Mouse (Mus musculus): ENCODE measurements at regions not wholly inside any gene's neighbourhood (a gene's known extent, or its start where the extent isn't known, plus 50 kb on each side); places are given as distances from the start of the nearest gene placed in this dataset.

DNA sequence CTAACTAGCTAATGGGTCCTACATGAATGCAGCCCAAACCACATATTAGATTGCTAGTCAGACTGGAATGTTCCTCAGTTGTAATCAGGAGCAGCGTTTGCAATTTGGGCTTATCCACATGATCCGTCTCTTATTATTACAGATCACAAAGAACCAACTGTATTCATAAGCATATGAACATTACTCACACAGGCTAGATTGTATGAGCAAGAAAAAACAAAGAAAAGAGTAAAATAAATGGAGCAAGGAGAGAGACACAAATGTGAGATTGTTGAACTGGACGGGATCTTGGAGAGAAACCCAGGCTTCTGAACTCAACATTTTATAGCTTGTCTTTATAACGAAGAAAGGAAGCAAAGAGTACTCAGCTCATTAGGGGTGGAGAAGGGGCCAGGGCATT is 148.0 kb upstream of the Dusp10 start:
- TF ChIP-seq GABPA (IDR thresholded peaks at IDR 0.05; ENCODE audit: low read depth, low read length) (no peak), ZMIZ1 (IDR thresholded peaks at IDR 0.05; ENCODE audit: low read depth, low read length) (no peak), CHD1 (IDR thresholded peaks at IDR 0.05; ENCODE audit: low read depth, low read length) (no peak), SIN3A (IDR thresholded peaks at IDR 0.05; ENCODE audit: low read length) (no peak), JUND (IDR thresholded peaks at IDR 0.05; ENCODE audit: low read depth, low read length) (no peak), KAT2A (conservative IDR thresholded peaks at IDR 0.05; ENCODE audit: low read depth, low read length) (no peak), SMC3 (IDR thresholded peaks at IDR 0.05; ENCODE audit: low read depth, low read length) (no peak), MAFK (IDR thresholded peaks at IDR 0.05; ENCODE audit: borderline replicate concordance, low read depth, low read length) (no peak), BHLHE40 (IDR thresholded peaks at IDR 0.05; ENCODE audit: borderline replicate concordance, low read depth, low read length) (no peak), TCF12 (IDR thresholded peaks at IDR 0.05; ENCODE audit: low read depth, low read length) (no peak), MYB (IDR thresholded peaks at IDR 0.05; ENCODE audit: low read depth, low read length) (no peak), HCFC1 (IDR thresholded peaks at IDR 0.05; ENCODE audit: low read depth, low read length) (no peak), E2F4 (IDR thresholded peaks at IDR 0.05; ENCODE audit: borderline replicate concordance, low read depth, low read length) (no peak), USF1 (IDR thresholded peaks at IDR 0.05; ENCODE audit: low read depth, low read length) (no peak)
- H3K36me3 ChIP-seq (ENCODE audit: control insufficient read depth in 1 of 2, insufficient read depth in 2 of 2, low read length in 2 of 2), result no peaks in the 10 kb centered on the region
- no peak overlapping the region for H3K4me3 ChIP-seq (ENCODE audit: control insufficient read depth in 1 of 2, insufficient read depth in 1 of 2, low read depth in 2 of 2, low read length in 2 of 2)
- no peak overlapping the region for H3K9ac ChIP-seq (ENCODE audit: control insufficient read depth, low read depth, low read length, poor library complexity, severe bottlenecking)
- no peaks in the 10 kb centered on the region for H3K79me2 ChIP-seq (ENCODE audit: control insufficient read depth, insufficient read depth, low read length, poor library complexity)
- no peaks in the 10 kb centered on the region for H3K27me3 ChIP-seq (ENCODE audit: control insufficient read depth in 1 of 2, insufficient read depth in 2 of 2, low read length in 2 of 2)
- DNase-seq (ENCODE audit: low read depth, low spot score), result no peak
- no peak overlapping the region for H3K27ac ChIP-seq (ENCODE audit: control insufficient read depth, low read depth, low read length)
- no peaks in the 10 kb centered on the region for H3K9me3 ChIP-seq (replicated peaks; ENCODE audit: insufficient read depth, low read length)
- H3K4me1 ChIP-seq (ENCODE audit: control insufficient read depth in 1 of 2, insufficient read depth in 2 of 2, low read length in 2 of 2), result no peaks in the 10 kb centered on the region

DNA sequence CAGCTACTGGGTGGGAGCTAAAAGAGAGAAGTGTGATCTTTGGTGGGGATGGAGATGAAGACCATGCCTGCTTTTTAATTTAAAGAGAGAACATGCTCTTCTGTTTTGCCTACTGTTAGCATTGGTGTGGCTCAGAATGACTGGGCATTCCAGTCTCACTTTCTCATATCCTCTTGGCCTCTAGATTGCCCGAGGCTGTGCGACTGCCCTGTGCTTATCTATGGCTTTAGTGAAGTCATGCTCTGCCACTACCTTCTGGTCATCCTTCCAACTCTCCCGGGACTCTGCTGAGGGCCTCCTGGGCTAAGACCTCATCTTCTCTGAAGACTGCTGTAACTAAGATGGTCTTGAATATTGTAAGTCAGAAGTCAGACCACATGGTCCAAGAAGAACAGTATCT is 147.5 kb upstream of the Dusp10 start:
- Histone ChIP-seq H3K9me3 (replicated peaks; ENCODE audit: insufficient read depth, low read length) (no peaks in the 10 kb centered on the region), H3K27me3 (ENCODE audit: control insufficient read depth in 1 of 2, insufficient read depth in 2 of 2, low read length in 2 of 2) (no peaks in the 10 kb centered on the region), H3K36me3 (ENCODE audit: control insufficient read depth in 1 of 2, insufficient read depth in 2 of 2, low read length in 2 of 2) (no peaks in the 10 kb centered on the region), H3K9ac (ENCODE audit: control insufficient read depth, low read depth, low read length, poor library complexity, severe bottlenecking) (no peak overlapping the region), H3K4me3 (ENCODE audit: control insufficient read depth in 1 of 2, insufficient read depth in 1 of 2, low read depth in 2 of 2, low read length in 2 of 2) (no peak overlapping the region), H3K79me2 (ENCODE audit: control insufficient read depth, insufficient read depth, low read length, poor library complexity) (no peaks in the 10 kb centered on the region), H3K27ac (ENCODE audit: control insufficient read depth, low read depth, low read length) (no peak overlapping the region), H3K4me1 (ENCODE audit: control insufficient read depth in 1 of 2, insufficient read depth in 2 of 2, low read length in 2 of 2) (no peaks in the 10 kb centered on the region)
- TF ChIP-seq MYB (IDR thresholded peaks at IDR 0.05; ENCODE audit: low read depth, low read length), result no peak
- TF ChIP-seq EP300 (IDR thresholded peaks at IDR 0.05; ENCODE audit: low read depth in 1 of 2, low read length in 2 of 2), result no peak
- TF ChIP-seq USF1 (IDR thresholded peaks at IDR 0.05; ENCODE audit: low read depth, low read length), result no peak
- TF ChIP-seq MAX (IDR thresholded peaks at IDR 0.05; ENCODE audit: low read length), result no peak
- TF ChIP-seq NELFE (IDR thresholded peaks at IDR 0.05; ENCODE audit: low read depth, low read length), result no peak
- no peak for TF ChIP-seq ZKSCAN1 (IDR thresholded peaks at IDR 0.05; ENCODE audit: low read depth, low read length)
- TF ChIP-seq GABPA (IDR thresholded peaks at IDR 0.05; ENCODE audit: low read depth, low read length), result no peak
- TF ChIP-seq ELF1 (IDR thresholded peaks at IDR 0.05; ENCODE audit: low read depth, low read length), result no peak
- TF ChIP-seq KAT2A (conservative IDR thresholded peaks at IDR 0.05; ENCODE audit: low read depth, low read length), result no peak
- TF ChIP-seq HCFC1 (IDR thresholded peaks at IDR 0.05; ENCODE audit: low read depth, low read length), result no peak
- TF ChIP-seq ZNF384 (IDR thresholded peaks at IDR 0.05; ENCODE audit: low read depth, low read length), result no peak
- TF ChIP-seq BHLHE40 (IDR thresholded peaks at IDR 0.05; ENCODE audit: borderline replicate concordance, low read depth, low read length), result no peak
- no peak for TF ChIP-seq TCF12 (IDR thresholded peaks at IDR 0.05; ENCODE audit: low read depth, low read length)
- TF ChIP-seq RCOR1 (IDR thresholded peaks at IDR 0.05; ENCODE audit: low read depth, low read length), result no peak
- TF ChIP-seq UBTF (IDR thresholded peaks at IDR 0.05; ENCODE audit: borderline replicate concordance, insufficient read depth, low read depth, low read length), result no peak
- no peak for DNase-seq (ENCODE audit: low read depth, low spot score)

All from MEL (cell line).